Mouse (Mus musculus): ENCODE results near the gene Tial1.

Tial1 gene

DNA sequence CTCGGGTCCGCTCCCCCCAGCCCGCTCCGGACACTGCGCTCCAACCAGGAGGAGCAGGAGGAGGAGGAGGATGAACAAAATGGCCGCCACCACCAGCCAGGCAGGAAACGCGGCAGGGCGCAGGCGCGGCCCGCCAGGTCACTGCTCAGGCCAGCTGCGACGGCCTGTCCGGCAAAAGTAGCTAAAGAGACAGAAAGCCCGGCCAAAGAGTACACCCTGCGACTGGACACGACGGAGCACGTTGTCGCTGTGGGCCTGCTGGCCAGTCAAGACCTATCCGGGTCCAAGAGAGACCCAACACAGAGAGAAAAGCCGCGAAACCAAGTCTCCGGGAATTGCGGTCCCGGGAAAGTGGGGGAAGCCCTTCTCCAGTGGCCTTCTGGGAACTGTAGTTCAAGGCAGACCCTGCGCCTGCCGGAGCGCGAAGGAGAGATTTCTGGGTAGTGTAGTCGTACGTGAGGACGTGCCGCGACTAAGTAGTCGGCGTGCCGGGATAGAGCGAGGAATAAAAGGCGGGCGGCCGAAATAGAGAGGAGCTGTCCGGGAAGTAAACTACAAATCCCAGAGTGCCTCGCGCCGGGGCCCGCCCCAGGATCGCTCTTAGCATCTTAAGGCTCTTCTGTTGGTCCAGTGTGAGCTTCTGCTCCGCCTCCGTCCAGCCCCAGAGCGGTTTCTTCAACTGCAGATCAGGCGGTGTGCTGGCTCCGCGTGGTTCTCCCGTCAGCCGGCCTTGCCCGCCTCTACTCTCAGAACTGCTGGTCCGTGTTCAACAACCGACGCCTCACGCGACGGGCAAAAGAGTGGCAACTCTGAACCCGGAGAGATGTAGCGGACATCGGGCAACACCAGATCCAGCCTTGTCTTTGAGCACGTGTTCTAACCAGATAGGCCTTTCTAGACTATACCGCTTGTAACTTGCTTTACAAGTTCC, at the start of gene Tial1:
TSS of gene Tial1 (minus strand) at position 433 of the 931 bp plus-strand sequence.
- peak; percentile 98 for DNase-seq

DNA sequence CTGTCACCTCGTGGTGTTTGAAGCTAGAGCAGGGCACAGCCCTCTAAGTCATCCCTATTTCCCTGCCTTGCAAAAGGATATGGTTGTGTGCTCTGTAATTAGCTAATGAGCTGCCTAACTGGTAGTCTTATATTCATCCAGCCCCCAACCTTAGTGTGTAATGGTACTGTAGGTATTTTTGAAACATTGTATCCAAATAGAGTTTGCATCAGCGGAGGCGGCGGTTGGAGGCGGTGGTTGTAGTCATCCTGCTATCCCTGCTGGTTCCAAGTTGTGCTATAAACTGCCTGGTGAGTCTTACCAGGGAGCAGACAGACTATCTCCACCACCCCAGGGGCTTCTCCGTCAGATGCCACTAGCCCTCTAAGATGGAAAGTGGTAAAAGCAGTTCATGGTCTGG, 42.6 kb upstream of the Tial1 start:
- DNase-seq = no peak

DNA sequence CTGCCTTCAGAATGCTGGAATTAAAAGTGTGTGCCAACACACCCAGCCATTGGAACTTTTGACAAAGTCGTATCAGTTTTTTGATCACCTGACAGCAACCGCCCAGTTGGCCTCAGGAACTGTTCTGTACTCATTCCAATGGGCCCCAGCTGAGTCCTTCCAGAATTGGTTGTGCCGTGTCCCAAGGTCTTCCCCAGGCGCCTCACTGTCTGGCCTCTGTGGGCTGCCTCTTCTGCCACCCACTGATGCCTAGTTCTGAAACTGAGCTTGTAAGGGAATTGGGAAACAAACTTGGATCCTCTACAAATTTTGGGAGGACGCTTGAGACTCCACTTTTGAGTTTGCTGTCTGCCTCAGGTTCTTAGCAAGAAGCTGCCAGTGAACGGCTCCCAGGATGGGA, 38.3 kb upstream of the Tial1 start:
- DNase-seq = no peak

DNA sequence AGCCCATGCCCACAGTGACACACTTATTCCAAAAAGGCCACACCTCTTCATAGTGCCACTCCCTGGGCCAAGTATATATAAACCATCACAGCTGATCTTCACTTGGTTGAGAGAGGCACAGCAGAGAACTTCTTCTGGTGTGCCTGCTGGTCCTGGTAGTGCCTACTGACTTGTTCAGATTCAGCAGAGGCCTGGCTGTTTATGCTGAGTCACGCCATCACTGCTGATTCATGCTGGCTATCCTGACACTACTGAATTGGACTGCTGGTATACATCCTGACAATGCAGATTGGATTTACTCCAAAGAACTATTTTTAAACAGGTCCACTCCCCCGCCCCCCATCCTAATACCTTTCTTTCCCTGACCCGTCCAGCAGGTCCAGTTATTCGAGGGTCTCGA, 33.0 kb upstream of the Tial1 start:
- no peak for DNase-seq

DNA sequence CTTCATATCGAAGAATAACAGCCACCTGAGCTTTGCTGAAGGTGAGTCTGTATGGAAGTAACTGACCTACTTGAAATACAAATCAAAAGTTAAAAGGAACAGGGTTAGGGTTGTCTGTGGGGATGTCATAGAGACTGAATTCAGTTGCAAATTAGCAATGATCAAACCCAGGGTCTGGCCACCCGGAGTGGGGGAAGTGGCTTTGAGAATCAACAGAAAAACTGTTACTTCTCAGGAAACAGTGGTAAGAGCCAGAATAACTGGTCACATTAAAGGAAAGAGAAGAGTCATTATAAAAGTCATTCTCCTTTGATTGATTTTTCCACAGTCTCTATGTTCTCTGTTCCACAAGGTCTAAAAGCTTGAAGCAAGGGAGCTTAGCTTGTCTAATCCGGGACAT, 27.5 kb upstream of the Tial1 start:
- DNase-seq = no peak

DNA sequence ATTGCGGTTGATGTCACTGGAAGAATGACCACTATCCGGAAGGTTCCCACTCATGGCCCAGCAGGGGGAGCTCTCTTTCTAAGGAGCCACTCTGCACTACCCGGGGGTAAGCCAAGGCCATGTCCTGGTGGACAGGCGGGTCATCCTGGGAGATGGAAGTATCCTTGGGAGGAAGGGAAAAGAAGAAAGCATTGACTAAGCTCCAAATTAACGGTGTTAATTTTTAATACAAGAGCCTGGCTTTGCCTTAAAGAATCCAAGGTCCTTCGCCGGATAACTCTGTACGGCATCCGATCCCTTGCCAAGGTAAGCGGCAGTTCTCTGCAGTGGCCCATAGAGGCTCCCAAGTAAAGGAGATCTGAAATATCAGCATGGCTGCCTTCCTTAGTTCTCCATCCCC, 12.8 kb upstream of the Tial1 start:
- peak; percentile 92 to 94 for DNase-seq

DNA sequence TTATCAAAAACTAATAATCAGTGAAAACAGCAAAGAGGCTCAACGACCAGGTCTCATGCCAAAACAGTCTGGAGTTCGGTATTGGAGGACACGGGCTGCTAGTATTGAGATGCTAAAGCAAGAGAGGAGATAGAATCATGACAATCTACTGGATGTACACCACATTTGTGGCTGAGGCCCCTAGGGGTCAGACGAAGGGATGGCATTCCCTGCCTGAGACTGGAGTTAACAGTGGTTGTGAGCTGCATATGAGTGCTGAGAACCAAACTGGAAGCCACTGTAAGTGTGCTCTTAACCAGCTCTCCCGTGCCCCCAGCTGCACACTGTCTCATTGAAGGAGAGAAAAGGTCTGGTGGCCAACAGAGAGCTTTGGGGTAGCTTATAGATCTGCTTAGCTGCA, 889 bp upstream of the Tial1 start:
- peak; percentile 10 to 19 for DNase-seq

DNA sequence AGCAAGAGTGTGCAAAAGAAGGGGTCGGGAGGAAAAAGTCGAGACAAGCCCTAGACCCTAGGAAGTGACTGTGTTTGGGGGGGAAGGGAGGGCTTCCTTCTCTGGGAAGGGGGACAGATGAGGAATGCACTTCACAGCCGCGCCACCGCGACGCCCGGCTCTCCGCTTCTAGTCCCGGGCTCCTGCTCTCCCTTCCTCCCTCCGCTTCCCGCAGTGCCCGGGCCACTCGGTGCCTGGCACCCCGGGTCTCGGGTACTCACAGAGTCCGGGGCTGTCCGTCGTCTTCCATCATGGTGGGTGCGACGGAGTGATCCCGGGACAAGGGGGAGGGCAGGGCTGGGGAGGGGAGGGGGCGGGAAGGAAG, 670 bp downstream of the Tial1 start:
- peak in 1 of 2 experiments; percentile 60 for DNase-seq

DNA sequence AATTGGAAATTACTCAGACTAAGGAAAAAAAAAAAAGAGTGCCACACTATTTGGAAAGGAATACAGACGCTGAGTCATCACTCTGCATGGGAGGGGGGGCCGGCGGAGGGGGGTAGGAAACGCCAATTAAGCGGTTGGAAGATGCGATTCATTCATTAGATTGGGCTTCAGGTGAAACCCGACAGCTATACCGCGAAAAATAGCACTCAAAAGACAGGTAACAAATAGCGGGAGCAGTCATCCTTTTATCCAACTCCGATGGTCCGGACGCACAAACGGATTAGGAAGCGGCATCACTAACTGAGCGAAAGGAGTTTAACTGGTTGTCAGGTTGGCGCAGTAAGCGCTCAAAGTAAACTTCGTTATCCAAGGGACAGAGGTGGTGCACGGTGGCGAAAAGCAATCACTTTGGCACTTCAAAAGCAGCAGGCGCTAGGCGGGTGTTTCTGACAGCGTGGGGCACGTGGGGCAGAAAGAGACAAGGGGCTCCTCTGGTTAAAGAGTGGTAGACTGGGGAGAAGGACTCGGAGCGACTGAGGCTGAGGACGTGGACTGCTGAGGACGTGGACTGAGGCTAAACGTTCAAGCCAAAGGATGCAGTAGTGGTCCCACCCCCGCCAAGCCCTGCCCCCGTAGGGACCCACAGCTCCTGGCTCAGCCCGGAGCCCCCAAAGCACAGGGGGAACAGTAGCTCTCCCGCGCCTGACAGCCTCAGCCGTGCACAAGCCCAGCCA, 1.2 kb downstream of the Tial1 start:
- DNase-seq = peak in 1 of 2 experiments; percentile 50

DNA sequence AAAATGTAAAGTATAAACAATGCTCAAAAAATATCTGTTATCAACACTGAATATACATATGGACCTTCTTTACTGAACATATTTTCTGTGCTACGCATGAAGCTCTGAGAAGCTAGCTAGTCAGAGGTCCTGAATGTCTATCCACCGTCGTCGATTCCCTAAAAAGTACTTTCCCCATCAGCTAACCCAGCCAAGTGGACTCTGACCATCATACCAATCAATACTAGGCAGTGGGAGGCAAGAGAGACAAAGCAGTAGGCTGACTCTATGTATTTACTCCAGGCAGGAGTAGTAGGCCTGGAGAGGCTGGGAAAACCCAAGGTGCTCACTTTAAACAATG, 1.8 kb downstream of the Tial1 start:
- DNase-seq = no peak

DNA sequence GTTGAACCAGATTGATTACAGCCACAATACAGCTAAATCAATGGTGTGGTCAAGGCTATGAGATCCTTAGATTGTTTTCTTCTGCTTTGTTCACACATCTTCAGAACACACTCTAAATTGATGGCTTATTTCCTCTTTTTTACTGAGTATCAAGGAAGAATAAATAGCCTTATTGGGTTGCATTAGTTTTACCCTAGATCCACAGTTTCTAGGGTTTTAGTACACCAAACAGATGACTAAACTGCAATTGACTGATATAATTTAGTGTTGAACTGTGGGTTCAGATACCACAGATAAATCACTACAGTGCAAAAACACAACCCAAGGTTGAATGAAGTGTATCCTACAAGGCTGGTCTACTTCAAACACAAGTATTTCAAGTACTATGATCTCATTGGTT, 3.5 kb downstream of the Tial1 start:
- no peak for DNase-seq

DNA sequence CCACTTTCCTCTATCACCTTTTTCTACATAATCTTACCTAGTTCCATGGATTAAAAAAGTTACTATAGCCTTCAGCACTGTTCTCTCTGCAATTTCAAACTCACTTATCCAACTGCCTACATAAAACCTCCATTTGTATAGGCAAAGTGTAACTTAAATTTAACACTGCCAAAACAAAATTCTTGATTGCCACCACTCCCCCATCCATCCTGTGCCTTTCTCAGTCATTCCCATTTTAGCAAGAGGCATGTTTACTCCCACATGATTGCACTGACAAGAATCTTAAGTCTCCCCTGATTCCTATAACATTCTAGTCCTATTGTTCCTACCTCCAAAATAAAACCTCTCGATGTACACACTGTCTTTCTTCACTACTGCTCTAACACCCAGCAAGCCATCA, 8.8 kb downstream of the Tial1 start:
- DNase-seq = no peak

DNA sequence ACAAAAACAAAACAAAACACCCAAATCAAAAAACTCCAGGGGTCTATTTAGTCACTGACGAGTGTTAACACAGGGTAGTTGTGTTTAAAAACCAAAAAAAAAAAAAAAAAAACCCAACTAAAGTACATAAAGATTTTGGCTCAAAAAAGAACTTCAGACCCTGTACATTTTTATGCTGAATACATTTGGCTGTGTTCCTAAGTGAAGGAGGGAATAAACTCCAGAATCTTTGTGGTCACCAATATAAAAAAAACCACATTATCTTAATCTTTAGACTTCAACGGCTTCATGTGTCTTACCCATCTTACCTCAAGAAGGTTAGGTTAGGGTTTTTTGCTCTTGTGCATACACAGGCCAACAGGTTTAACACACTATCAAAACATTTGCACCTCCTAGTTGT, 20.9 kb downstream of the Tial1 start:
- DNase-seq = no peak

DNA sequence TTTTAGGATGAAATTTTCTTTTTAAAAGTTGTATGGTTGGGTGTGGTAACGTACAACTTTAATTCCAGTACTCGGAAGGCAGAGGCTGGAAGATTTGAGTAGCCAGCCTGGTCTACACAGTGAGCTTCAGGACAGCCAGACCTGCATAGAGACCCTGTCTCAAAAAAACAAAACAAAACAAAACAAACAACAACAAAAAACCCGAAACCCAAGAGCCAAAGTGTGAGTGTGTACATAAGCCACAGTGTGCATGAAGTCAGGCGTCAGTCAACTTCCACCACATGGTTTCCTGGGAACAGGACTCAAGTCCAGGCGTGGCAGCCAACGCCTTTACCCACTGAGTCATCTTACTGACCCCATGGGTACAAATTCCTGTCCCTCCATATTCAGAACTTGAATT, 22.3 kb downstream of the Tial1 start:
- no peak for DNase-seq

DNA sequence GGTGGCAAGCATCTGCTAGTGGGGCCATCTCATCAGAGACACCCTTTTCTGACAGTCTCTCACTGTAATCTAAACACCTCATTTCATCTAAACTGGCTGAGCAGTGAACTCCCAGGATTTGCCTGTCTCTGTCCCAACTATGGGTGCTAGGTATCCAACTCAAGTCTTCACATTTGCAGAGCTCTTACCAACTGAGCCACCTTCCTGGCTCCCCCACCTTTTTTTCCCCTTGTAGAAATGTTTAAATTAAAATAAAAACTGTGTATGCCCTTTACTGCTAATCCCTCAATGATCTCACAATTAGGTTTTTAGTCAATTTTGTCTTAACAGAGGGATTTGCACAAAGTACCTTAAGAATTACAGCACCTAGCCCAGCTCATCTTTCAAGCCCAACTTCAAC, 23.4 kb downstream of the Tial1 start:
- DNase-seq = no peak

DNA sequence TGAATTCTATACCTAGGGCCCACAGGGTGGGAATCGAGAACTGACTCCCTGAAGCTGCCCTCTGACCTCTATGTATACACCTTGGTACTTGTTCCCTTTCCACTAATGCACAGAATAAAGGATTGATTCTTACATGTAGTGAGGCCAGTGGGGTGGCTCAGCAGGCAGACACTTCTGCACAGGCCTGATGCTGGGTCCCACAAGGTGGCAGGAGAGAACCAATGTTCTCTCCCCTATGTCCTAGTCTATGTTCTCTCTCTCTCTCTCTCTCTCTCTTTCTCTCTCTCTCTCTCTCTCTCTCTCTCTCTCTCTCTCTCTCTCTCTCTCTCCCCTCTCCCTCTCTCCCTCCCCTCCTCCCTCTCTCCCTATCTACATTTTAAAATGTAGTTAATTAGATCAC, 28.3 kb downstream of the Tial1 start:
- no peak for DNase-seq

DNA sequence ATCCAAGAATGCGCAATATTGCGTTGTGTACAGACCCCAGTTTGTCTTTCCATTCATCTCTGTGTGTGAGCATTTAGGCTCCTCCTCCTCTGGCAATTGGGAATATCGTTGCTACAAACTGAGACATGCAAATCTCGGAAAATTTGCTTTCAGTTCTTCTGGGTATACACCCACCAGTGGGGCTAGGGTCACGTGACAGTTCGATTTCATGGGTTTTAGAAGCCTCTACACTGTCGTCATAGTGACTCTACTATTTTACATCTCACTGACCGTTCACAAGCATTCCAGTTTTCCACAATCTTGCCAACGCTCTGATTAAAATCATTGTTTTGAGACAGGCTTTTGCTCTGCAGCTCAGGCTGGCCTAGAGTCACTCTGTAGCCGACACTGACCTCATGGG, 28.9 kb downstream of the Tial1 start:
- DNase-seq = no peak

DNA sequence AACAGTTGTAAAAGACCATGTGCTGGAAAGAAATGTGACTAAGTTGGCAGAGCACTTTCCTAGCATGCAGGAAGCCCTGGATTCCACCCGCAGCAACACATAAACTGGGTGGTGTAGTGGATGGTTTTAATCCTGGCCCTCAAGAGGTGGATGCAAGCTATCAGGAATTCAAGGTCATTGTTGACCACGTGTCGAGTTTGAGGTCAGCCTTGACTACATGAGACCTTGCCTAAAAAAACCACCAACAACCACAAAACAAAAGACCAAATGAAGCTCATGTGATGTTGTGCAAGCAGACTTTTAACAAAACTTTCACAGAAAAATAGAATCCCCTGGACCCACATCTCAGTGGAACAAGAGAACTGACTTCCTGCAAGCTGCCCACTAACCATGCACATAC, 39.0 kb downstream of the Tial1 start:
- no peak for DNase-seq

DNA sequence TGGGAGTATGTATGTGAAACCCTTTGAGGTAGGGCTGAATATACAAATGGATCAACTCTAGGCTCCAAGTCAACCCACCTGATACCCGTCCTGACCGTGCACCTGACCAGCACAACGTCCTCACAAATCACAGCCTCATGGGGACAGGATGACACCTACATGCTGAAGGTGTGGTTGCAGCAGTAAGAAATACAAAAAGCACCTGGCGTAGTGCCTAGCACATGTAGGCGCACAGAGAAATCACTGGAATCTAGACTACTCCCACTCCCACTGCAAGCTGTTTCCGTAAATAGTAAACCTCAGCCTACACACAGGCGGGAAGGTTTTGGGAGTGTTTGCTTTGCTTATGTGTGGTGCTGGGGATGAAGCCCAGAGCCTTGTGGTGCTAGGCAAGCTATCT, 39.8 kb downstream of the Tial1 start:
- DNase-seq = no peak

DNA sequence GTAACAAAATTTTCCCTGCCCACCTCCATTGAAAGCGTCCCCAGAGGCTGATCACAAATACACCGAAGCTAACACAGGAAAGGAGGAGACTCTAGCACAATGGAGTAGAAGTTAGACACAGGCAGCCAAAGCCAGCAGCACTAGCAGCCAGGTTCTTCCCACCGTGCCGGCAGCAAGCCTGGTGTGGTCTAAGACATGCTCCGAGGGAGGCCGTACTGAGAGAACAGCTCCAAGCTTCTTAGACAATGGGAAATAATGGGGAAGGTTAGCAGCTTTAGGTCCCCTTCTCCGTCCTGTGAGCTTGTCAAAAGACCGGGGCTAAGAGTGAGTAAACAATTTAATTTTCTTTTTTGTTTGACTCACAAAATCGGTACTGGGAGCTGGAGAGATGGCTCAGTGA, 41.8 kb downstream of the Tial1 start:
- no peak for DNase-seq

DNA sequence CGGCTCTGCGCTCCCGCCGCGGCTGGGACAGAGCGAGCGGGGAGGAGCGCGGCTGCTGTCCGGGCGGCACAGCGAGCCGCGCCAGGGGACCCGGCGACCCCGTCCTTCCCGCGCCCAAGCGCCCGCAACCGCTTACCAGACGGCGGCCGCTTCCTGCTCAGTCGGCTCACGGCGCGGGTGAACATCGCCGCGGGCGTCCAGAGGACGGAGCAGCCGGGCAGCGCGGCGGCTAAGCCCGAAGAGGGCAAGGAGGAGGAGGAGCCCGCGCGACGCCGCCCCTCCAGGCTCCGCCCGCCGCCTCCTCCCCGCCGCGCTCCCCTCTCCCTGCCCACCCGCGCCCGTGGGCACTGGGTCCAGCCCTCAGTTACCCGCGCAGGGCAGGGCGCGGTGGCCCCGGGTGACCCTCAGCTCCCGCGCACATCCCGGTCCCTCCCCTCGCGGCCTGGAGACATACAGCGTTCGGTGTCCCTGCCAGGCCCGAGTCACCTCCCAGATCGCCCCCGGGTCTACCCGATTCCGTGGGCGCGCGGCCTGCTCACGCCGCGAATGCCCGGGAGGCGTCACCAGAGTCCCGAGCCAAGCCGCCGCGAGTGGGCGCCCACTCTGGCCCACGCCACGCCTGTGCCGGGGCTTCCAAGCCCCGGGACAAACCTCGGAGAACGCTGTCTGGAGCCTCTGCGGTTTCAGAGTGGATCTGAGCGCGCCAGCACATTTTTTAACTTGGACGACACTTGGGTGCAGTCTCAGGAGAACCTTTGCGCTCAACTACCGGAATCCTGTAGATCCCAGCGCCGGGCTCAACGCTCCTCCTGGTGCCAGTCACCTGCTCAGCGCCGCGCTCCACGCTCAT, 43.4 kb downstream of the Tial1 start, which contains the start of gene Rgs10:
TSS of gene Rgs10 (minus strand) at position 829 of the 850 bp plus-strand sequence.
- peak; percentile 51 to 63 for DNase-seq

DNA sequence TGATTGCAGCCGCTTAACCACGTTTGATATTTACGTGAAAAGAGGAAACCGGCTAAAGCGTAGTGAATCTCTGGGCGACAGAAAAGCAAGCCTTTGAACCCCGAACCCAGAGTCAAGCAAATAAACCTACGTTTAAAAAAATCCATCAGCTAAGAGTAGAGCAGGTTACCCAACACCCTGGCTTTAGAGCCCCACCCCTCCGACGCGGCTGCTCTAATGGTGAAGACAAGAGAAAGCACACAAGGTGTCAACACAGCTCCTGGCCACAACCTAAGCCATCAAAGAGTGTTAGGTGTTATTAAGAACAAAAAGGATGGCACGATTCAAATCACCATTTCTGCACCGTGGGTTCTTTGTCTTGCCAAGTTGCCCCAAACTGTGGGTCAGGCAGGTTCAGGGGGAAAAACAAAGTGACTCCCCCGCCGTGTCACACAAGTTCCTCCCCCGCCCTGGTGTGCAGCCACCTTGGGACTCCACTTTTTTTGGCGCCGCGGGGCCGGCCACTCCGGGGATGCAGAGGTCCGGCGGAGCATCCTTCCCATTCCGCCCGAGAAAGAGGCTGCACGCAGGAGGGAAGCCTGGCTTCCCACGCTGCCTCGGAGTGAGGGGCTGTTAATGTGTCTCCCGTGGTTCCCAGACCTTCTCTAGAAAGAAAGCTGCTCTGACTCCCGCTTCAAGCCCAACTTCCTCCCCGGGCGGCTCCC, 44.1 kb downstream of the Tial1 start:
- peak in 1 of 2 experiments; percentile 12 for DNase-seq

DNA sequence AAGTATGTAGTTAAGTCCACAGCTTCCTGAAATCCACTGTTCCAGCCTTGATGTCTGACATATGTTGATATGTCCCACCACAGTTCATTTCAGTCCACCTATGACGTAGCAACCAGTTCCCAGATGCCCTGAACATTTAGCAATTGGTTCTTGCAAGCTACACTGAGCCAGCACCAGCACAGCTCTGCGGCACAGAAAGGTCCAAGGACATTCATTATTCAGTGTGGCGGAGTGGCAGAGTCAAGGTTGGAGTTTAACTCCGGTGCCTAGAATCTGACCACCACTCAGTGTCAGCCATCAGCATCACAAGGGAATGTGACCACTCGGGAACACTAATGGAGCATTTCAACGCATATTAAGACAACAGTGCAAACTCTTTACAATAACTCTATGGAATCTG, 44.9 kb downstream of the Tial1 start:
- no peak for DNase-seq
